ENCODE assay signal across 12 mouse cellular contexts in genomic region chr3:10697698-10698452, GRCm38 (mm10).
"Had no signal": no experiment of that assay in that cellular context is flagged by ENCODE, and none has a peak within 500 bp of the region (broad histone marks: within the 10 kb centered on the region; RNA-seq: fewer than 3 reads in every experiment).

No protein-coding gene starts in this region.

- DNase-seq: kidney, adult 2 months; kidney, postnatal 14 days; left cerebral cortex, postnatal 4 days; lung, adult 2 months; lung, postnatal 36 days; right cerebral cortex, postnatal 14 days; thymus, postnatal 14 days had no signal

- H3K4me2 ChIP-seq: kidney, embryonic 15.5 days; limb, embryonic 13.5 days; liver, embryonic 15.5 days had no signal

- H3K27me3 ChIP-seq: kidney, embryonic 15.5 days; limb, embryonic 13.5 days; liver, embryonic 15.5 days had no signal

- H3K36me3 ChIP-seq: kidney, embryonic 15.5 days; limb, embryonic 13.5 days; liver, embryonic 15.5 days had no signal

- H3K9ac ChIP-seq: kidney, embryonic 15.5 days; limb, embryonic 13.5 days; liver, embryonic 15.5 days had no signal

- H3K4me3 ChIP-seq: kidney, embryonic 15.5 days; limb, embryonic 13.5 days; liver, embryonic 15.5 days had no signal

- H3K9me3 ChIP-seq: kidney, embryonic 15.5 days; limb, embryonic 13.5 days; liver, embryonic 15.5 days had no signal

- H3K27ac ChIP-seq: kidney, embryonic 15.5 days; limb, embryonic 13.5 days; liver, embryonic 15.5 days had no signal

- H3K4me1 ChIP-seq: kidney, embryonic 15.5 days; limb, embryonic 13.5 days; liver, embryonic 15.5 days had no signal

- ATAC-seq: intestine, embryonic 16.5 days; lung, postnatal 0 days had no signal
